Mouse (Mus musculus) MN1 (cell line): ENCODE measurements around the gene Sdk2.

Source experiments
- DNase-seq: peaks from one replicate; pipeline ENCODE4 v3.0.0-alpha.2; 2016; ENCODE audit warnings: low spot score

The Sdk2 gene

GRCm38 (mm10) chr11:114046927-114047326, 19.9 kb downstream of the Sdk2 start:
- no peak for DNase-seq

- no peak for DNase-seq
Measured at GRCm38 (mm10) chr11:114044373-114044772, 22.5 kb downstream of the Sdk2 start.

GRCm38 (mm10) chr11:114043530-114043929, 23.3 kb downstream of the Sdk2 start:
- DNase-seq = no peak

- no peak for DNase-seq
Measured at GRCm38 (mm10) chr11:114040391-114041035, 26.3 kb downstream of the Sdk2 start.

- DNase-seq = no peak
Measured at GRCm38 (mm10) chr11:114038036-114038435, 28.8 kb downstream of the Sdk2 start.

GRCm38 (mm10) chr11:114031491-114031890, 35.4 kb downstream of the Sdk2 start:
- no peak for DNase-seq

GRCm38 (mm10) chr11:114030214-114030613, 36.6 kb downstream of the Sdk2 start:
- DNase-seq = no peak

- DNase-seq = no peak
Measured at GRCm38 (mm10) chr11:114028512-114028911, 38.3 kb downstream of the Sdk2 start.

GRCm38 (mm10) chr11:114028021-114028420, 38.8 kb downstream of the Sdk2 start:
- no peak for DNase-seq

- no peak for DNase-seq
Measured at GRCm38 (mm10) chr11:114025056-114025455, 41.8 kb downstream of the Sdk2 start.

GRCm38 (mm10) chr11:114023965-114024364, 42.9 kb downstream of the Sdk2 start:
- DNase-seq = no peak

GRCm38 (mm10) chr11:114022166-114022565, 44.7 kb downstream of the Sdk2 start:
- DNase-seq = no peak

GRCm38 (mm10) chr11:114019087-114019486, 47.8 kb downstream of the Sdk2 start:
- no peak for DNase-seq

- DNase-seq = no peak
Measured at GRCm38 (mm10) chr11:114016889-114017392, 49.9 kb downstream of the Sdk2 start.

GRCm38 (mm10) chr11:114016108-114016888, 50.5 kb downstream of the Sdk2 start:
- DNase-seq = no peak

GRCm38 (mm10) chr11:114011523-114011922, 55.3 kb downstream of the Sdk2 start:
- DNase-seq = no peak

- DNase-seq = no peak
Measured at GRCm38 (mm10) chr11:114005879-114006278, 61.0 kb downstream of the Sdk2 start.

GRCm38 (mm10) chr11:114004651-114005050, 62.2 kb downstream of the Sdk2 start:
- no peak for DNase-seq

GRCm38 (mm10) chr11:114003195-114003594, 63.7 kb downstream of the Sdk2 start:
- no peak for DNase-seq

GRCm38 (mm10) chr11:114000051-114000450, 66.8 kb downstream of the Sdk2 start:
- DNase-seq = no peak

GRCm38 (mm10) chr11:113998702-113999101, 68.1 kb downstream of the Sdk2 start:
- DNase-seq = no peak

GRCm38 (mm10) chr11:113993921-113994320, 72.9 kb downstream of the Sdk2 start:
- no peak for DNase-seq

- no peak for DNase-seq
Measured at GRCm38 (mm10) chr11:113992894-113993293, 74.0 kb downstream of the Sdk2 start.
